In the genomic region with DNA sequence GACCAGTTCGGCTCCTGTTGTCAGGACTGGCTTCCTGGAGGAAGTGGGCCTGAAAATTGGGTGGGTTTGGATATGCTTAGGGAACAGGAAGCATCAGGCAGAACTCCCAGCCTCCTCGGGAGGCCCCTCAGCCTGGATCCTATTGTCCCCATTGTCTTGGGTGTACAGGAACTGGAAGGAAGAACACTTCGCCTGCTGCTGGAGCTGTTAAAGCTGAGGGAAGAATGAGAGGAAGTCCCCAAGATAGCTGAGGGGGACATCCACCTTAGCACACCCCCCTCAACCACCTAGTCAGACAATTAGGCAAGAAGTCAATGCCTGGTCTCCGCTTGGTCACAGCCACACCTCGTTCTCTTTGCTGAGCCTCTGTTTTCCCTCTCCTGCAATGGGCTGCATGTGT, we compare ENCODE assay signal across 11 mouse cellular contexts. TPM values are rescaled to one million over a fixed set of nuclear protein-coding genes. Genes with fewer than 3 reads are reported as not detected.
A peak's percentile ranks its signal among the peaks of the same experiment; 100 is the strongest.
DNase-seq lines count a peak whose midpoint lies in the region; ATAC-seq and TF ChIP-seq lines count a peak whose summit lies in the region.
"Had no signal": no experiment of that assay in that cellular context is flagged by ENCODE, and none has a peak within 500 bp of the region (broad histone marks: within the 10 kb centered on the region; RNA-seq: fewer than 3 reads in every experiment).

No protein-coding gene starts in this region.

- H3K36me3 ChIP-seq in lung, embryonic 15.5 days = no peaks in the 10 kb centered on the region
- no peaks in the 10 kb centered on the region for H3K36me3 ChIP-seq in intestine, embryonic 16.5 days (ENCODE audit: control insufficient read depth, insufficient read depth, low read length)
- H3K36me3 ChIP-seq in liver, postnatal 0 days (replicated peaks; ENCODE audit: insufficient read depth, low read length) = no peaks in the 10 kb centered on the region
- H3K36me3 ChIP-seq: hindbrain, embryonic 13.5 days; neural tube, embryonic 15.5 days had no signal

- 68% methylated on average over 5 of the region's 5 CpGs for WGBS in lung, embryonic 15.5 days
- whole genome bisulfite sequencing in intestine, embryonic 16.5 days = 67% methylated on average over 5 of the region's 5 CpGs
- WGBS in liver, postnatal 0 days (ENCODE audit: insufficient replicate concordance) = 55% methylated on average over 5 of the region's 5 CpGs

- no peak for TF ChIP-seq CTCF in liver, postnatal 0 days (IDR thresholded peaks at IDR 0.05; ENCODE audit: low read depth)

- H3K27me3 ChIP-seq in lung, embryonic 15.5 days = no peaks in the 10 kb centered on the region
- no peaks in the 10 kb centered on the region for H3K27me3 ChIP-seq in intestine, embryonic 16.5 days (replicated peaks; ENCODE audit: control insufficient read depth, insufficient read depth, low read length)
- H3K27me3 ChIP-seq in liver, postnatal 0 days (ENCODE audit: insufficient read depth, low read length) = no peaks in the 10 kb centered on the region
- H3K27me3 ChIP-seq: neural tube, embryonic 15.5 days had no signal

- H3K9ac ChIP-seq in lung, embryonic 15.5 days = no peak overlapping the region
- H3K9ac ChIP-seq in intestine, embryonic 16.5 days (ENCODE audit: low read depth, low read length) = no peak overlapping the region
- H3K9ac ChIP-seq in liver, postnatal 0 days (replicated peaks) = no peak overlapping the region
- H3K9ac ChIP-seq: hindbrain, embryonic 13.5 days; neural tube, embryonic 15.5 days had no signal

- peak overlapping the region; percentile 94 for H3K27ac ChIP-seq in lung, embryonic 15.5 days
- peak overlapping the region; percentile 34 for H3K27ac ChIP-seq in intestine, embryonic 16.5 days (ENCODE audit: low read length)
- H3K27ac ChIP-seq in liver, postnatal 0 days (ENCODE audit: low read depth) = peak overlapping the region; percentile 26; the same call in 1 of the 2 replicates
- H3K27ac ChIP-seq: hindbrain, embryonic 13.5 days; neural tube, embryonic 15.5 days had no signal

- DNase-seq in lung, postnatal 36 days = no peak
- peak; percentile 84 for DNase-seq in heart, adult 8-10 months (ENCODE audit: low spot score)
- DNase-seq in liver, postnatal 0 days = no peak
- DNase-seq in spleen, postnatal 4 days (ENCODE audit: low spot score in 2 of 2) = no peak
- no peak for DNase-seq in left cerebral cortex, adult 18-20 months (ENCODE audit: low spot score in 2 of 2)

- no peak for ATAC-seq in lung, embryonic 15.5 days (ENCODE audit: borderline replicate concordance, extremely low read depth, low FRiP score, low TSS enrichment)
- ATAC-seq in intestine, embryonic 16.5 days = no peak
- no peak for ATAC-seq in liver, postnatal 0 days

- 0 out of 2 replicates have a peak overlapping the region, but pooled peaks have one; percentile 6 for H3K4me2 ChIP-seq in lung, embryonic 15.5 days
- H3K4me2 ChIP-seq in intestine, embryonic 16.5 days (ENCODE audit: low read depth, low read length) = no peak overlapping the region
- H3K4me2 ChIP-seq in liver, postnatal 0 days (ENCODE audit: low read depth, low read length) = no peak overlapping the region
- H3K4me2 ChIP-seq: hindbrain, embryonic 13.5 days; midbrain, embryonic 11.5 days; neural tube, embryonic 15.5 days had no signal

- H3K4me3 ChIP-seq in lung, embryonic 15.5 days = no peak overlapping the region
- no peak overlapping the region for H3K4me3 ChIP-seq in intestine, embryonic 16.5 days (ENCODE audit: low read length)
- no peak overlapping the region for H3K4me3 ChIP-seq in liver, postnatal 0 days (ENCODE audit: low read depth, low read length)
- H3K4me3 ChIP-seq: hindbrain, embryonic 13.5 days; neural tube, embryonic 15.5 days had no signal

- H3K9me3 ChIP-seq in lung, embryonic 15.5 days = no peaks in the 10 kb centered on the region
- no peaks in the 10 kb centered on the region for H3K9me3 ChIP-seq in intestine, embryonic 16.5 days (ENCODE audit: control insufficient read depth, low read length)
- no peaks in the 10 kb centered on the region for H3K9me3 ChIP-seq in liver, postnatal 0 days (ENCODE audit: low read length)
- H3K9me3 ChIP-seq: hindbrain, embryonic 13.5 days; neural tube, embryonic 15.5 days had no signal

- TF ChIP-seq EP300 in liver, postnatal 0 days (IDR thresholded peaks at IDR 0.05; ENCODE audit: low read depth) = no peak

- H3K4me1 ChIP-seq in lung, embryonic 15.5 days = peaks cover 94% of the 10 kb centered on the region
- peaks cover 86% of the 10 kb centered on the region for H3K4me1 ChIP-seq in intestine, embryonic 16.5 days (ENCODE audit: control insufficient read depth, insufficient read depth, low read length)
- peaks cover 45% of the 10 kb centered on the region for H3K4me1 ChIP-seq in liver, postnatal 0 days (ENCODE audit: insufficient read depth)

RNA-seq across cellular contexts. Expression of a gene that starts 9.7 kb away (rescaled TPM):
- polyA plus RNA-seq in lung, embryonic 15.5 days (2015; fragmentation: Nextera tagmentation; extraction: Ambion mirVana) = 32.0 and 32.1 TPM in 2 replicates
- 100 to 1,000 TPM; 124 to 205 (median 189) TPM for total RNA-seq in heart, adult 8-10 months (2022)
- 24.5 TPM in 2 replicates for polyA plus RNA-seq in intestine, embryonic 16.5 days (2015; fragmentation: Nextera tagmentation; extraction: Ambion mirVana)
- 5.1 TPM in 2 replicates for polyA plus RNA-seq in liver, postnatal 0 days (2015; fragmentation: Nextera tagmentation; extraction: Ambion mirVana)
- 1 to 10 TPM; 4.3 to 5.0 TPM for total RNA-seq in left cerebral cortex, adult 18-20 months (2021)

RNA-seq across cellular contexts. Expression of a gene that starts 25.2 kb away (rescaled TPM):
- polyA plus RNA-seq in lung, embryonic 15.5 days (2015; fragmentation: Nextera tagmentation; extraction: Ambion mirVana) = not detected in 2 replicates
- total RNA-seq in heart, adult 8-10 months (2022) = not detected
- not detected in 2 replicates for polyA plus RNA-seq in intestine, embryonic 16.5 days (2015; fragmentation: Nextera tagmentation; extraction: Ambion mirVana)
- not detected in 2 replicates for polyA plus RNA-seq in liver, postnatal 0 days (2015; fragmentation: Nextera tagmentation; extraction: Ambion mirVana)
- not detected for total RNA-seq in left cerebral cortex, adult 18-20 months (2021)
- polyA plus RNA-seq: cortical plate, adult 2 months; hindbrain, embryonic 13.5 days; midbrain, embryonic 11.5 days; neural tube, embryonic 15.5 days had no signal

RNA-seq across cellular contexts. Expression of a gene that starts 48.0 kb away (rescaled TPM):
- polyA plus RNA-seq in lung, embryonic 15.5 days (2015; fragmentation: Nextera tagmentation; extraction: Ambion mirVana) = 0.16 and 0.94 TPM in 2 replicates
- not detected for total RNA-seq in heart, adult 8-10 months (2022)
- 237 and 402 TPM in 2 replicates for polyA plus RNA-seq in intestine, embryonic 16.5 days (2015; fragmentation: Nextera tagmentation; extraction: Ambion mirVana)
- polyA plus RNA-seq in liver, postnatal 0 days (2015; fragmentation: Nextera tagmentation; extraction: Ambion mirVana) = 0.42 and 6.5 TPM in 2 replicates
- not detected for total RNA-seq in left cerebral cortex, adult 18-20 months (2021)
- polyA plus RNA-seq: cortical plate, adult 2 months; hindbrain, embryonic 13.5 days; midbrain, embryonic 11.5 days; neural tube, embryonic 15.5 days had no signal

Comparison
In these comparisons a context has a peak if more than half of its experiments do, and no peak if none do; other contexts are left out.
1. H3K27ac ChIP-seq: peak in every context shown above with its lines; median percentile 94 in lung, embryonic 15.5 days; 34 in intestine, embryonic 16.5 days; 26 in liver, postnatal 0 days.
2. RNA of a gene that starts 48.0 kb away (polyA plus RNA-seq): 237 to 402 TPM in intestine, embryonic 16.5 days; 0.42 to 6.5 TPM in liver, postnatal 0 days and 0.16 to 0.94 TPM in lung, embryonic 15.5 days; every median in the first group is over 10 times any median in the second.